Mouse (Mus musculus) midbrain, embryonic 14.5 days (tissue): Measurements from ENCODE around the gene Epb41l3. TPM values are rescaled to one million over a fixed set of nuclear protein-coding genes. Genes with fewer than 3 reads are reported as not detected.

Source experiments
- ATAC-seq: fragments of 200-750 bp; cut with Nextera tagmentation; 2 replicates; pipeline ENCODE4 v1.8.0; 2017; ENCODE audit warnings: moderate number of reproducible peaks, moderate library complexity; ENCODE audit not compliant: low FRiP score, low TSS enrichment
- DNase-seq: peaks from one replicate; pipeline ENCODE4 v3.0.0-alpha.2; 2015
- H3K27ac ChIP-seq: fragments of 300-500 bp; sonication (generic); replicated peaks from 2 replicates; pipeline ENCODE4 v1.5.1; 2014; ENCODE audit warnings: mild to moderate bottlenecking, low read depth, low read length, moderate library complexity
- H3K27me3 ChIP-seq: fragments of 300-500 bp; sonication (generic); 2 replicates; pipeline ENCODE4 v1.6.1; 2014; ENCODE audit warnings: low read length, control low read depth, mixed read lengths; ENCODE audit not compliant: control insufficient read depth, insufficient read depth
- H3K36me3 ChIP-seq: fragments of 300-500 bp; sonication (generic); 2 replicates; pipeline ENCODE4 v1.6.1; 2014; ENCODE audit warnings: low read length, control low read depth; ENCODE audit not compliant: control insufficient read depth, insufficient read depth
- H3K4me1 ChIP-seq: fragments of 300-500 bp; sonication (generic); 2 replicates; pipeline ENCODE4 v1.6.1; 2014; ENCODE audit warnings: mild to moderate bottlenecking, antibody characterized with exemption, low read length, control low read depth; ENCODE audit not compliant: control insufficient read depth, insufficient read depth
- H3K4me2 ChIP-seq: fragments of 300-500 bp; sonication (generic); 2 replicates; pipeline ENCODE4 v1.6.1; 2014; ENCODE audit warnings: mild to moderate bottlenecking, low read length, moderate library complexity
- H3K4me3 ChIP-seq: fragments of 300-500 bp; sonication (generic); replicated peaks from 2 replicates; pipeline ENCODE4 v1.5.1; 2014; ENCODE audit warnings: low read depth, low read length
- H3K9ac ChIP-seq: fragments of 300-500 bp; sonication (generic); replicated peaks from 2 replicates; pipeline ENCODE4 v1.6.1; 2014; ENCODE audit warnings: mild to moderate bottlenecking, low read length, moderate library complexity
- H3K9me3 ChIP-seq: fragments of 300-500 bp; sonication (generic); 2 replicates; pipeline ENCODE4 v1.6.1; 2016; ENCODE audit warnings: low read length, control low read depth, mixed read lengths; ENCODE audit not compliant: control insufficient read depth
- WGBS: fragments of 180-500 bp; shearing (Covaris S2); extraction: QIAGEN DNeasy Blood & Tissue Kit; methylation state at CpG from one replicate; pipeline ENCODE4 v1.1.7; 2014; 5-methylcytosine and 5-hydroxymethylcytosine counted together
- polyA plus RNA-seq: library from polyadenylated mRNA; unstranded; fragments of >200 nt; fragmentation: Nextera tagmentation; extraction: Ambion mirVana; gene quantifications from 2 replicates; pipeline ENCODE4 v1.2.1, GENCODE M21; 2014

The Epb41l3 gene
- polyA plus RNA-seq, 1 experiment from 2014 or later: 63.4 TPM

DNA sequence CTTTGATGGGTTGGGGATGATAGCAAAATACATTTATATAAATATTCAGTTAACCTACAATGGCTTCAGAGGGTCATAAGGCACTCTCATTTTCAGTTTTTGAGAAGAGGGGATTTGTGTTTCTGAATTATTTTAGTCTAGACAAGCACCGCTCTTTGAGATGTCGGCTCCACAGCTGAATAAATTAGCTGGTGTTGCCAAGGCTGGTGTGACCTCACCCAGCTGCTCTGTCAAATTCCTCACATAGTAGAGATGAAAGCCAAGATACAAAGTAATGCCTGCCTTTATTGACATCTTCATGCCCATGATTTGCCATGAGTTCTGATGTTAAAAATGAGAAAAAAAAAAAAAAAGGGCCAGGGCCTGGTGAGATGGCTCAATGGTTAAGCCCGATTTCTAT lies 214.8 kb downstream of the Epb41l3 start:
- no peaks in the 10 kb centered on the region for H3K27me3 ChIP-seq
- H3K9me3 ChIP-seq: no peaks in the 10 kb centered on the region
- 88% methylated on average over 3 of the region's 3 CpGs for WGBS
- H3K4me2 ChIP-seq: no peak overlapping the region
- ATAC-seq: no peak
- no peak for DNase-seq
- no peak overlapping the region for H3K9ac ChIP-seq
- H3K4me1 ChIP-seq: no peaks in the 10 kb centered on the region
- peaks cover 40% of the 10 kb centered on the region for H3K36me3 ChIP-seq
- no peak overlapping the region for H3K4me3 ChIP-seq
- H3K27ac ChIP-seq: no peak overlapping the region

- 86% methylated on average over 4 of the region's 4 CpGs for WGBS
- no peak overlapping the region for H3K27ac ChIP-seq
- no peak overlapping the region for H3K4me2 ChIP-seq
- no peak for ATAC-seq
- no peak overlapping the region for H3K4me3 ChIP-seq
- H3K9me3 ChIP-seq: no peaks in the 10 kb centered on the region
- no peaks in the 10 kb centered on the region for H3K36me3 ChIP-seq
- no peak for DNase-seq
- no peaks in the 10 kb centered on the region for H3K27me3 ChIP-seq
- no peaks in the 10 kb centered on the region for H3K4me1 ChIP-seq
- H3K9ac ChIP-seq: no peak overlapping the region
These were observed 226.1 kb downstream of the Epb41l3 start for GRCm38 (mm10) chr17:69301552-69301951.

GRCm38 (mm10) chr17:69303579-69304274 lies 228.2 kb downstream of the Epb41l3 start:
- Histone ChIP-seq H3K4me2 (no peak overlapping the region), H3K36me3 (no peaks in the 10 kb centered on the region), H3K9ac (no peak overlapping the region), H3K4me3 (no peak overlapping the region), H3K27ac (no peak overlapping the region), H3K4me1 (no peaks in the 10 kb centered on the region), H3K9me3 (no peaks in the 10 kb centered on the region), H3K27me3 (no peaks in the 10 kb centered on the region)
- DNase-seq (peak; percentile 23), ATAC-seq (no peak; the same call in 1 of the 2 replicates)
- WGBS: 75% methylated on average over 11 of the region's 11 CpGs

DNA sequence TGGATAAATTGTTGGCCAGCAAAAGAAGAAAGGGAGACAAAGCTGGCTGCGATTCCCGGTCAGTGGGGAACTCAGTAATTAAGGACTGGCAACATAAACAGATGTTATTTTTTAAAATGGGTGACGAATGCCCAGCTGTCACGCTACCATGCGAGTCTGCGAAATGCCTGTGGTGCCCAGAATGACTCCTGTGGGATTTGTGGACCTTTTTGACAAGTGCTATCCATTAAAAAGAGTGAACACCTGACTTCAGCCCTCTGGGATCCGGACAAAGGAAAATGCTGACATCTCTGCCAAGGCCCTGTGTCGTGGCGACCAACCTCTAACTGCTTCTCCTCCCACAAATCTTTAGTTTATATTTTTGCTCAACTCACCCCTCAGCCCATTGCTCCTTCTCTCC lies 232.2 kb downstream of the Epb41l3 start:
- Histone ChIP-seq H3K27me3 (no peaks in the 10 kb centered on the region), H3K36me3 (no peaks in the 10 kb centered on the region), H3K4me2 (no peak overlapping the region), H3K4me1 (no peaks in the 10 kb centered on the region), H3K4me3 (no peak overlapping the region), H3K27ac (no peak overlapping the region), H3K9me3 (no peaks in the 10 kb centered on the region), H3K9ac (no peak overlapping the region)
- DNase-seq (no peak), ATAC-seq (no peak)
- WGBS: 80% methylated on average over 9 of the region's 9 CpGs

- no peak overlapping the region for H3K9ac ChIP-seq
- ATAC-seq: no peak
These were observed 234.4 kb downstream of the Epb41l3 start for GRCm38 (mm10) chr17:69309872-69310271.

GRCm38 (mm10) chr17:69320496-69320895 lies 245.0 kb downstream of the Epb41l3 start:
- Histone ChIP-seq H3K9me3 (no peaks in the 10 kb centered on the region), H3K27me3 (no peaks in the 10 kb centered on the region), H3K4me1 (no peaks in the 10 kb centered on the region), H3K9ac (no peak overlapping the region), H3K36me3 (no peaks in the 10 kb centered on the region), H3K4me2 (no peak overlapping the region), H3K4me3 (no peak overlapping the region), H3K27ac (no peak overlapping the region)
- WGBS: 94% methylated on average over 10 of the region's 10 CpGs
- DNase-seq (no peak), ATAC-seq (no peak)

More at GRCm38 (mm10) chr17:69309872-69310271, 234.4 kb downstream of the Epb41l3 start:
- 84% methylated on average over 4 of the region's 4 CpGs for WGBS
- Histone ChIP-seq H3K9me3 (no peaks in the 10 kb centered on the region), H3K4me1 (no peaks in the 10 kb centered on the region), H3K4me3 (no peak overlapping the region), H3K27me3 (no peaks in the 10 kb centered on the region), H3K27ac (no peak overlapping the region), H3K4me2 (no peak overlapping the region), H3K36me3 (no peaks in the 10 kb centered on the region)
- DNase-seq: no peak

- Histone ChIP-seq H3K9me3 (no peaks in the 10 kb centered on the region), H3K27me3 (no peaks in the 10 kb centered on the region), H3K36me3 (no peaks in the 10 kb centered on the region), H3K4me1 (no peaks in the 10 kb centered on the region), H3K9ac (no peak overlapping the region), H3K4me2 (no peak overlapping the region), H3K4me3 (no peak overlapping the region), H3K27ac (no peak overlapping the region)
- WGBS: 96% methylated on average over 2 of the region's 2 CpGs
- ATAC-seq: no peak
- DNase-seq: no peak
These were observed 247.2 kb downstream of the Epb41l3 start for GRCm38 (mm10) chr17:69322721-69323120.

Other genes with a start within 250 kb of the Epb41l3 start
- 4.0 and 4.2 TPM in 2 replicates for gene Tmem200c, start 249.1 kb upstream of the Epb41l3 start, polyA plus RNA-seq